Mouse (Mus musculus): ENCODE measurements around the gene Amz2.
"Not testable (repeated sequence)": the region's sequence is repeated elsewhere in the genome, so short reads cannot be mapped to it uniquely, and the experiment has no call there.

The Amz2 gene

DNA sequence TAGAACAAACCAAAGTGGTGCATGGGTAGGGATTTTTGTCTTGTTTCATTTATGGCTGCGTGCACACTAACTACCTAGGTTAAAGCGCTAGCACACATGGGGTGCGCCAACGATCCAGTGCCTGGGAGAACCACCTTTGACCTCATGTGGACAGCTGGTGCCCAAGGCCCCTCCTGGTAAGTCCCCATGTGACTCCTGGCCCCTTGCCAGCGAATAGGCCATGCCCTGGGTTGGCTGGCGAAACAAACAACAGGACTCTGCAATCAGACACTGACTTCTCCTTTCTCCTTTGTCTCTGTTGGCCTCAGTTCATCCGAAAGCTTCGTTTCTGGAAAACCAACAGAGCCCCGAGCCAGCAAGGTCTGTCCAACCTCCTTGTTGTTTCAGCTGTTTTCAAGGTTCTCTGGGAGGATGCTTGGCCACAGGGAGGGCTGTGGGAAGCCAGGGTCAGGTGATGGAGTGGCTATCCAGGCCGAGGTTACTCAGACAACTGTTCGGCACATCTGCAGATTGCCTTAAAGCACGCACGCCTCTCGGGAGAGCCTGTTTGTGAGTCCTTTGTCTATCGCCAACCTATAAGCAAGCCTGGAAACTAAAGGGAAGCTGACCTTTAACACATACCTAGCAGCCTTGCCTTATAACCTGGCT, 59.8 kb downstream of the Amz2 start:
- H3K4me1 ChIP-seq (replicated peaks; ENCODE audit: low read depth, low read length) = no peaks in the 10 kb centered on the region
- H3K9me3 ChIP-seq (ENCODE audit: low read length) = peaks cover 6% of the 10 kb centered on the region
- no peak for TF ChIP-seq POU5F1 (IDR thresholded peaks at IDR 0.05; ENCODE audit: borderline replicate concordance, low read length)
- TF ChIP-seq CTCF (conservative IDR thresholded peaks at IDR 0.05; ENCODE audit: low read length) = no peak
- TF ChIP-seq NANOG (IDR thresholded peaks at IDR 0.05; ENCODE audit: borderline replicate concordance, low read length) = no peak
- peaks cover 10% of the 10 kb centered on the region; the same call in 1 of the 2 replicates for H3K27me3 ChIP-seq (ENCODE audit: insufficient read depth, low read length)
- no peaks in the 10 kb centered on the region for H3K36me3 ChIP-seq (ENCODE audit: insufficient read depth, low read length)
- H3K4me3 ChIP-seq (replicated peaks; ENCODE audit: low read length) = no peak overlapping the region

DNA sequence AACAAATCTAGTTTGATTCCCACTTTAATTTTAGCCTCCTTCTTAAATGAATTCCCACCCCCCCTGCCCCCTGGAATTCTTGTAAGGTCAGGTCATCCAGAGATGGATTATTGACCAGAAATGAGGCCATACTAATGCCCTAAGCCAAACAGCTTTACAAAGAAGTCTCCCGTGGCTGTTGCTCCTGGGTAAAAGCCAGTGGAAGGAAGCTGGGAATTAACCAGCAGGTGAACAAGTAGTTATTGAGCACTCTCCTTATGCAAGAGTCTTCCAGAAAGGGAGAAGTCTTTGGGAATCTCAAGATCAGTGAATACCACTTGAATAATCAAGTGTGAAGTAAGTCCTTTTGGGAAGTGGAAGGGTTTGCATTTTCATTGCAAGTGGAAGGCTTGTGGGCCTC, 61.4 kb downstream of the Amz2 start:
- no peak overlapping the region for H3K4me3 ChIP-seq (replicated peaks; ENCODE audit: low read length)
- H3K4me1 ChIP-seq (replicated peaks; ENCODE audit: low read depth, low read length) = no peaks in the 10 kb centered on the region
- no peaks in the 10 kb centered on the region for H3K36me3 ChIP-seq (ENCODE audit: insufficient read depth, low read length)
- H3K9me3 ChIP-seq (ENCODE audit: low read length) = no peaks in the 10 kb centered on the region
- TF ChIP-seq POU5F1 (IDR thresholded peaks at IDR 0.05; ENCODE audit: borderline replicate concordance, low read length) (no peak), CTCF (conservative IDR thresholded peaks at IDR 0.05; ENCODE audit: low read length) (no peak), NANOG (IDR thresholded peaks at IDR 0.05; ENCODE audit: borderline replicate concordance, low read length) (no peak)
- peaks cover 10% of the 10 kb centered on the region; the same call in 1 of the 2 replicates for H3K27me3 ChIP-seq (ENCODE audit: insufficient read depth, low read length)

DNA sequence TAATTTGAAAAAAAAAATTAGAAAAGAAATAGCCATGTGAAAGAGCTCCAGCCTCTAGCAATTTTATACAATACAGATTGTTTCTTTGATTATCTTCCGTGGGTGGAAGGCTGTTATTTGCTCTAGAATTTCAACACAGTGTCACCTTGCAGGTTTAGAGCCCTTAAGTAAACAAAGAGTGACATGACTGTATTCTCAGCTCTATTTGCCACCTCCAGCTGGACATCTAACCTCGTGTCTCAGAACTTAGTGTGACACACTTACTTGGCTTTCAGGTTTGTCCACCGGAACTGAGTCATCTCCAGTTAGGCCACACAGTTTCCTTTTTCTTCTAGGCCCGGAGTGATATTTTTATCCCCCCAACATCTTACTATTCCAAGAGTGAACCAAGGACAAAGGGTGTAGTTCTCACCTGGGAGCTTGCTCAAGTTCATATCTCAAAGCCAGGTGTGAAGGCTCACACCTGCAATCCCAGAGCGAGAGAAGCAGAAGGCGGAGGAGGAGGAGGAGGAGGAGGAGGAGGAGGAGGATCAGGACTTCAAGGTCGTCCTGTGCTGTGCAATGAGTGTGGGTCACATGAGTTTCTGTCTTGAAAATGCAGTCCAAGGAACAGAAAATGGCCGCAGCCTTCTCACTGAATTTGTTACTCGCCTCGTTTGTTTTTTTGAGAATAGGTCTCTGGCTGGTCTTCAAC, 62.4 kb downstream of the Amz2 start:
- no peaks in the 10 kb centered on the region for H3K4me1 ChIP-seq (replicated peaks; ENCODE audit: low read depth, low read length)
- no peak for TF ChIP-seq POU5F1 (IDR thresholded peaks at IDR 0.05; ENCODE audit: borderline replicate concordance, low read length)
- no peak for TF ChIP-seq NANOG (IDR thresholded peaks at IDR 0.05; ENCODE audit: borderline replicate concordance, low read length)
- no peak for TF ChIP-seq CTCF (conservative IDR thresholded peaks at IDR 0.05; ENCODE audit: low read length)
- H3K4me3 ChIP-seq (replicated peaks; ENCODE audit: low read length) = no peak overlapping the region
- peaks cover 10% of the 10 kb centered on the region; the same call in 1 of the 2 replicates for H3K27me3 ChIP-seq (ENCODE audit: insufficient read depth, low read length)
- no peaks in the 10 kb centered on the region for H3K36me3 ChIP-seq (ENCODE audit: insufficient read depth, low read length)
- no peaks in the 10 kb centered on the region for H3K9me3 ChIP-seq (ENCODE audit: low read length)

DNA sequence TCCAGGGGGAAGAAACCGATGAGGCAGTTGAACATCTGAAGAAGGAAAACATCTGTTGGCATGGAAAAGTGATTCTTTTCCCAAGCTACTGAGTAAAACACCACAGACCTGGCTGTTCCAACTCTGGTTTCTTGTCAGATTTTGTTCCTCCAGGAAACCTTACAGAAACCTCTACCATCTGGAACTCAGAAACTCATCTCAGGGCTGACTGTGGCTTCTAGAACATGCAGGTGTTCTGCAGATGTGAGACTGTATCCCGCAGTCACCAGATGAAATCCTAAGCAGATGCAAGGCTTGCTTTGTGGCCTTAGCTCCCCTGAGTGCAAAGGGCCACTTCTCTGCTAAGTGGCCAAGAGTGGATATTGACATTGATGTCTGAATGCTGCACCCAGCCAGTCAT, 64.0 kb downstream of the Amz2 start:
- Histone ChIP-seq H3K9me3 (ENCODE audit: low read length) (no peaks in the 10 kb centered on the region), H3K27me3 (ENCODE audit: insufficient read depth, low read length) (peaks cover 6% of the 10 kb centered on the region; the same call in 1 of the 2 replicates), H3K4me1 (replicated peaks; ENCODE audit: low read depth, low read length) (no peaks in the 10 kb centered on the region), H3K36me3 (ENCODE audit: insufficient read depth, low read length) (no peaks in the 10 kb centered on the region), H3K4me3 (replicated peaks; ENCODE audit: low read length) (no peak overlapping the region)
- TF ChIP-seq CTCF (conservative IDR thresholded peaks at IDR 0.05; ENCODE audit: low read length) = no peak
- TF ChIP-seq POU5F1 (IDR thresholded peaks at IDR 0.05; ENCODE audit: borderline replicate concordance, low read length) = no peak
- no peak for TF ChIP-seq NANOG (IDR thresholded peaks at IDR 0.05; ENCODE audit: borderline replicate concordance, low read length)

DNA sequence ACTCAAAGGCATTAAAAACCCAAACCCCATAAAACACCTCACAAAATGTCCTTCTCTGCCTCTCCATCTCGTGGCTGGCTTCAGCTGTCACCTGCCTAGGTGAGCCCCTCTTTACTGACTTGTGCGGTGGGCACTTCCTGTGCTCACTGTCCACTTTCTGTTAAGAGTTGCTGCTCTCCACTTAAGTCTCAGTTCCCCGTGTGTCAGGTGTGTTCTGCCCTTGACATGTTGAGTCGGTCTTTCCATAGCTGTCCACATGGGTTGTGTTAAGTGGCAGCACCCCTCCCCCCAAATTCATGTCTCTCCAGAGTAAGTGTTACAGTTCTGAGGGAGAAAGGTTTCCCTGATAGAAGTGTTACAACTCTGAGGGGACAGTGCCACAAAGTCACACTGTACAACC, 66.1 kb downstream of the Amz2 start:
- H3K4me3 ChIP-seq (replicated peaks; ENCODE audit: low read length) = no peak overlapping the region
- peaks cover 4% of the 10 kb centered on the region; the same call in 1 of the 2 replicates for H3K4me1 ChIP-seq (replicated peaks; ENCODE audit: low read depth, low read length)

DNA sequence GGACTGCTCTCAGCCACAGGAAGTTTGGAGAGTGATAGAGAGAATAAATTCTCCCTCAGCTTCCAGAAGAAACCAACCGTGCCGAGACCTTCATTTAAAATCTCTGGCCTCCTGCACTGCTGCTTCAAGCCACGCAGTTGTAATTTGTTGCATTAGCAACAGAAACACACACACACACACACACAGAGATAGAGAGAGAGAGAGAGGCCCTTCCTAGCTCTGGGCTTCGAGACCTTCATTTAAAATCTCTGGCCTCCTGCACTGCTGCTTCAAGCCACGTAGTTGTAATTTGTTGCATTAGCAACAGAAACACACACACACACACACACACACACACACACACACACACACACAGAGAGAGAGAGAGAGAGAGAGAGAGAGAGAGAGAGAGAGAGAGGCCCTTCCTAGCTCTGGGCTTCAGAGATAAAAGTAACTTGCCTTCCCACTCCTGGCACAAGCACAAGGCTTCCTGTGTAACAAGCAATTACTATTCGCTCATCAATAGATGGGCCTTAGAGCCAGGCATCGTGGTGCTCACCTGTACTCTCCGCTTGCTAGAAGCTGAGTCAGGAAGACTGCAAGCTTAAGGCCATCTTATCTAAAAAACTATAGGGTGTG, 67.2 kb downstream of the Amz2 start:
- peaks cover 11% of the 10 kb centered on the region for H3K4me1 ChIP-seq (replicated peaks; ENCODE audit: low read depth, low read length)
- H3K27me3 ChIP-seq (ENCODE audit: insufficient read depth, low read length); H3K4me3 ChIP-seq (replicated peaks; ENCODE audit: low read length); H3K36me3 ChIP-seq (ENCODE audit: insufficient read depth, low read length); H3K9me3 ChIP-seq (ENCODE audit: low read length): not testable (repeated sequence)

More for the DNA sequence above, 66.1 kb downstream of the Amz2 start:
- Histone ChIP-seq H3K9me3 (ENCODE audit: low read length) (no peaks in the 10 kb centered on the region), H3K27me3 (ENCODE audit: insufficient read depth, low read length) (no peaks in the 10 kb centered on the region; the same call in 1 of the 2 replicates), H3K36me3 (ENCODE audit: insufficient read depth, low read length) (no peaks in the 10 kb centered on the region)
- TF ChIP-seq CTCF (conservative IDR thresholded peaks at IDR 0.05; ENCODE audit: low read length) (no peak), NANOG (IDR thresholded peaks at IDR 0.05; ENCODE audit: borderline replicate concordance, low read length) (no peak), POU5F1 (IDR thresholded peaks at IDR 0.05; ENCODE audit: borderline replicate concordance, low read length) (no peak)

DNA sequence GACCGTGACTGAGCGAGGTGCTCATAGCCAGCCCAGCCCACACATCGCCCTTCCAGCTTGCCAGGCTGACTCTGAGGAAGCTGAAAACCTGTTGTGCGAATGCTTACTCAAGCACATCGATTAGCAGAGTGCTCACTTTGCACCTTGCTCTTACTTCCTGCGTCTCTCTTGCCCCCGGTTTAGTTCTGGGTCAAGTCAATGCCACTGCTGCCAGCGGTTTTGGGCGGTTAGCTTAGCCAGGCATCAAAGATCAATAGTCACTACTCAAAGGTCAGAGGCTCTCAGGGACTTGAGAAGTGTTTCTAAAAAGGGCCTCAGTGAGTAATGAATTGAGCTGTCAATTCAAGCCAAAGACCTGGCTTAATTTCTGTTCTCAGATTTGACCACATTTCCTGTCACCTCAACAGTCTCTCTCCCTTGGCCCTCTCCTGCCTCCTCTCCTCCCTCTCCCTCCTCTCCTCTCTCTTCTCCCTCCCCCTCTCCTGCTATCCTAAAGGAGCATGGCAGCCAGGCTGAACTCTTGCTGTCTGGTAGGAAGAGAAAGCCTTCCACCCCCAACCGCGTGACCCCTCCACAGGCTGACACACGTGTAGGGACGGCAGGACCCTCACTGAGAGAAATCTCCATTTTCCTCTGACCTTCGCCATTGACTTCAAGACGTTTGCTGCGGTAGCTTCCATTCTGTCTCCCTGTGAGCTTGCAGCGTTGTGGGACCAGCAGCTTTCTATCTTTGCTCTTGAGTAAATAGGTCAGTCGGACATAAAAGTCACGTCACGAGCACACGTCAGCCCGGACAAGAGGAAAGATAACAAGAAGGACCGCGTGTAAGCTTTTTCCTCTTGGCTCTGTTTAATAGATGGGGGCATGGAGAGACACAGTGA, 69.4 kb downstream of the Amz2 start:
- Histone ChIP-seq H3K9me3 (ENCODE audit: low read length) (no peaks in the 10 kb centered on the region), H3K4me1 (replicated peaks; ENCODE audit: low read depth, low read length) (peaks cover 19% of the 10 kb centered on the region), H3K36me3 (ENCODE audit: insufficient read depth, low read length) (no peaks in the 10 kb centered on the region), H3K27me3 (ENCODE audit: insufficient read depth, low read length) (no peaks in the 10 kb centered on the region; the same call in 1 of the 2 replicates), H3K4me3 (replicated peaks; ENCODE audit: low read length) (no peak overlapping the region)
- TF ChIP-seq NANOG (IDR thresholded peaks at IDR 0.05; ENCODE audit: borderline replicate concordance, low read length) (no peak), POU5F1 (IDR thresholded peaks at IDR 0.05; ENCODE audit: borderline replicate concordance, low read length) (no peak), CTCF (conservative IDR thresholded peaks at IDR 0.05; ENCODE audit: low read length) (no peak)

Measured in E14TG2a.4 (cell line).